27 mouse cellular contexts compared by ENCODE assay signal in genomic region chr2:26106233-26106632, GRCm38 (mm10).
"Had no signal": no experiment of that assay in that cellular context is flagged by ENCODE, and none has a peak within 500 bp of the region (broad histone marks: within the 10 kb centered on the region; RNA-seq: fewer than 3 reads in every experiment).

No protein-coding gene starts in this region.

- H3K27ac ChIP-seq: embryonic facial prominence, embryonic 10.5 days; embryonic facial prominence, embryonic 12.5 days; embryonic facial prominence, embryonic 13.5 days; embryonic facial prominence, embryonic 15.5 days; forebrain, embryonic 10.5 days; forebrain, embryonic 12.5 days; forebrain, embryonic 13.5 days; forebrain, embryonic 15.5 days; gastrocnemius, adult 2 months; heart, adult 2 months had no signal

- ATAC-seq: forebrain, embryonic 13.5 days; forebrain, embryonic 14.5 days; forebrain, embryonic 15.5 days; forebrain, embryonic 16.5 days; forebrain, postnatal 0 days had no signal

- H3K27me3 ChIP-seq: embryonic facial prominence, embryonic 12.5 days; embryonic facial prominence, embryonic 13.5 days; embryonic facial prominence, embryonic 15.5 days; forebrain, embryonic 12.5 days; forebrain, embryonic 13.5 days; forebrain, embryonic 15.5 days had no signal

- H3K4me1 ChIP-seq: embryonic facial prominence, embryonic 10.5 days; embryonic facial prominence, embryonic 12.5 days; embryonic facial prominence, embryonic 13.5 days; embryonic facial prominence, embryonic 15.5 days; forebrain, embryonic 10.5 days; forebrain, embryonic 12.5 days; forebrain, embryonic 13.5 days; forebrain, embryonic 15.5 days had no signal

- H3K4me2 ChIP-seq: embryonic facial prominence, embryonic 12.5 days; embryonic facial prominence, embryonic 13.5 days; embryonic facial prominence, embryonic 15.5 days; forebrain, embryonic 12.5 days; forebrain, embryonic 13.5 days; forebrain, embryonic 15.5 days had no signal

- H3K36me3 ChIP-seq: embryonic facial prominence, embryonic 10.5 days; embryonic facial prominence, embryonic 12.5 days; embryonic facial prominence, embryonic 13.5 days; embryonic facial prominence, embryonic 15.5 days; forebrain, embryonic 10.5 days; forebrain, embryonic 12.5 days; forebrain, embryonic 15.5 days had no signal

- H3K4me3 ChIP-seq: embryonic facial prominence, embryonic 10.5 days; embryonic facial prominence, embryonic 12.5 days; embryonic facial prominence, embryonic 13.5 days; embryonic facial prominence, embryonic 15.5 days; erythroblast, embryonic 14.5 days; forebrain, embryonic 10.5 days; forebrain, embryonic 12.5 days; forebrain, embryonic 13.5 days; forebrain, embryonic 15.5 days; gastrocnemius, adult 2 months; heart, adult 2 months had no signal

- H3K9ac ChIP-seq: embryonic facial prominence, embryonic 12.5 days; embryonic facial prominence, embryonic 13.5 days; embryonic facial prominence, embryonic 15.5 days; forebrain, embryonic 12.5 days; forebrain, embryonic 13.5 days; forebrain, embryonic 15.5 days; forebrain, postnatal 0 days had no signal

- H3K9me3 ChIP-seq: embryonic facial prominence, embryonic 10.5 days; embryonic facial prominence, embryonic 12.5 days; embryonic facial prominence, embryonic 13.5 days; embryonic facial prominence, embryonic 15.5 days; forebrain, embryonic 10.5 days; forebrain, embryonic 12.5 days; forebrain, embryonic 13.5 days; forebrain, embryonic 15.5 days had no signal

- DNase-seq: cerebellum, adult 8-10 months; cerebellum, adult 9-10 months; cerebellum, adult 9-11 months; cerebellum, postnatal 10 days; cerebellum, postnatal 14 days; cerebellum, postnatal 25 days; cerebellum, postnatal 36 days; embryo, embryonic 11 days; forebrain, postnatal 0 days; gastrocnemius, adult 2 months; gastrocnemius, postnatal 10 days; gastrocnemius, postnatal 14 days; gastrocnemius, postnatal 25 days; heart, adult 11 months; heart, adult 18-20 months; heart, adult 2 months had no signal
